Mouse (Mus musculus) lung, postnatal 0 days (tissue): ENCODE measurements around the gene Fbln7. TPM values are rescaled to one million over a fixed set of nuclear protein-coding genes. Genes with fewer than 3 reads are reported as not detected.

Experiments used
- ATAC-seq: fragments of 200-750 bp; cut with Nextera tagmentation; 2 replicates; pipeline ENCODE4 v1.8.0; 2017; ENCODE audit warnings: moderate library complexity
- DNase-seq: peaks from one replicate; pipeline ENCODE4 v3.0.0-alpha.2; 2016; ENCODE audit warnings: low spot score
- H3K27ac ChIP-seq: fragments of 300-500 bp; sonication (generic); 2 replicates; pipeline ENCODE4 v1.5.1; 2014; ENCODE audit warnings: antibody characterized with exemption, mild to moderate bottlenecking, low read length, mixed read lengths
- H3K27me3 ChIP-seq: fragments of 300-500 bp; sonication (generic); replicated peaks from 2 replicates; pipeline ENCODE4 v1.6.1; 2014; ENCODE audit warnings: low read length, mixed read lengths; ENCODE audit not compliant: insufficient read depth
- H3K36me3 ChIP-seq: fragments of 300-500 bp; sonication (generic); 2 replicates; pipeline ENCODE4 v1.6.1; 2014; ENCODE audit warnings: low read length, mixed read lengths; ENCODE audit not compliant: insufficient read depth
- H3K4me1 ChIP-seq: fragments of 300-500 bp; sonication (generic); 2 replicates; pipeline ENCODE4 v1.6.1; 2014; ENCODE audit warnings: antibody characterized with exemption, low read depth, low read length, mixed read lengths; ENCODE audit not compliant: insufficient read depth
- H3K4me2 ChIP-seq: fragments of 300-500 bp; sonication (generic); replicated peaks from 2 replicates; pipeline ENCODE4 v1.6.1; 2014; ENCODE audit warnings: low read depth, mild to moderate bottlenecking, low read length, moderate library complexity, mixed read lengths
- H3K4me3 ChIP-seq: fragments of 300-500 bp; sonication (generic); 2 replicates; pipeline ENCODE4 v1.5.1; 2014; ENCODE audit warnings: low read depth, low read length
- H3K9ac ChIP-seq: fragments of 300-500 bp; sonication (generic); replicated peaks from 2 replicates; pipeline ENCODE4 v1.6.1; 2014; ENCODE audit warnings: low read depth, mild to moderate bottlenecking
- H3K9me3 ChIP-seq: fragments of 300-500 bp; sonication (generic); 2 replicates; pipeline ENCODE4 v1.6.1; 2016; ENCODE audit warnings: low read length, mixed read lengths
- CTCF ChIP-seq: IDR thresholded peaks from 2 replicates; pipeline ENCODE4 v1.5.1; 2016; ENCODE audit warnings: antibody characterized with exemption, mild to moderate bottlenecking
- EP300 ChIP-seq: IDR thresholded peaks from 2 replicates; pipeline ENCODE4 v1.6.1; 2016; ENCODE audit warnings: antibody characterized with exemption, mild to moderate bottlenecking, control low read depth
- WGBS: fragments of 180-500 bp; shearing (Covaris S2); extraction: QIAGEN DNeasy Blood & Tissue Kit; methylation state at CpG from one replicate; pipeline ENCODE4 v1.1.7; 2014; 5-methylcytosine and 5-hydroxymethylcytosine counted together
- polyA plus RNA-seq: library from polyadenylated mRNA; unstranded; fragments of >200 nt; fragmentation: Nextera tagmentation; extraction: Ambion mirVana; gene quantifications from 2 replicates; pipeline ENCODE4 v1.2.1, GENCODE M21; 2015

Gene Fbln7
- 0.64 and 0.89 TPM in 2 replicates for polyA plus RNA-seq

DNA sequence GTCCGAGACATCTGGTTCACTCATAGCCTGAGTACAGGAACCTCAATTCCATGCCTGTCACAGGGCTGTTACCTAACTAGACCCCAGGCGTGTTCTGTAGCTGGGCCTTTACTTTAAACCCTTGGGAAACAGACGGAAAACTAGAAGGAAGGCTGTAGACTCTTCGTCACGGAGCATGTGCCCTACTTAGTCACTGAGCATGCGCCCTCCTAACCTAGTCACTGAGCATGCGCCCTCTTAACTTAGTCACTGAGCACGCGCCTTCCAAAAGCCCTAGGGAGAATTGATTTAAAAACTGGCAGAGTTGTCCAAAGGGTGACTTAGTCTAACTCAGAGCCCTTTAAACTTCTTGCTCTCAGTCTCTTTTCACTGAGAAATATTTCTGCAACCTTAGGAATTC, at the start of gene Fbln7:
TSS of gene Fbln7 (plus strand) at position 346 of the 400 bp plus-strand sequence.
- Histone ChIP-seq H3K4me2 (peak within 1 kb of the TSS; percentile 83), H3K27ac (no peak within 1 kb of the TSS), H3K36me3 (no peaks in the 10 kb centered on the region), H3K4me1 (peaks cover 7% of the 10 kb centered on the region; the same call in 1 of the 2 replicates), H3K27me3 (peaks cover 4% of the 10 kb centered on the region; the same call in 1 of the 2 replicates), H3K9me3 (no peaks in the 10 kb centered on the region), H3K4me3 (peak within 1 kb of the TSS; percentile 40), H3K9ac (no peak within 1 kb of the TSS)
- WGBS = 92% methylated on average over 9 of the region's 9 CpGs
- DNase-seq (no peak), ATAC-seq (no peak)
- no peak for TF ChIP-seq CTCF
- TF ChIP-seq EP300 = no peak

GRCm38 (mm10) chr2:128816311-128816710, 46.5 kb upstream of the Fbln7 start:
- H3K9ac ChIP-seq = no peak overlapping the region
- H3K27ac ChIP-seq = no peak overlapping the region
- no peaks in the 10 kb centered on the region for H3K9me3 ChIP-seq
- 89% methylated on average over 1 of the region's 1 CpGs for WGBS
- DNase-seq (no peak), ATAC-seq (no peak)
- no peaks in the 10 kb centered on the region; the same call in 1 of the 2 replicates for H3K4me1 ChIP-seq
- no peak for TF ChIP-seq CTCF
- no peak for TF ChIP-seq EP300
- no peak overlapping the region for H3K4me2 ChIP-seq
- H3K4me3 ChIP-seq = no peak overlapping the region
- no peaks in the 10 kb centered on the region for H3K27me3 ChIP-seq
- no peaks in the 10 kb centered on the region for H3K36me3 ChIP-seq

GRCm38 (mm10) chr2:128816916-128817315, 45.9 kb upstream of the Fbln7 start:
- H3K9me3 ChIP-seq = no peaks in the 10 kb centered on the region
- TF ChIP-seq EP300 = no peak
- no peak for TF ChIP-seq CTCF
- H3K4me1 ChIP-seq = no peaks in the 10 kb centered on the region; the same call in 1 of the 2 replicates
- WGBS = 38% methylated on average over 6 of the region's 6 CpGs
- H3K9ac ChIP-seq = no peak overlapping the region
- no peaks in the 10 kb centered on the region for H3K36me3 ChIP-seq
- H3K4me2 ChIP-seq = peak overlapping the region; percentile 57; the same call in 1 of the 2 replicates
- no peak overlapping the region for H3K4me3 ChIP-seq
- no peak for ATAC-seq
- no peaks in the 10 kb centered on the region for H3K27me3 ChIP-seq
- peak overlapping the region; percentile 85; the same call in 1 of the 2 replicates for H3K27ac ChIP-seq
- no peak for DNase-seq

GRCm38 (mm10) chr2:128817387-128817785, 45.4 kb upstream of the Fbln7 start:
- Histone ChIP-seq H3K9ac (no peak overlapping the region), H3K4me3 (peak overlapping the region; percentile 85), H3K4me1 (no peaks in the 10 kb centered on the region; the same call in 1 of the 2 replicates), H3K4me2 (peak overlapping the region; percentile 57), H3K27ac (peak overlapping the region; percentile 85), H3K9me3 (no peaks in the 10 kb centered on the region), H3K27me3 (no peaks in the 10 kb centered on the region), H3K36me3 (no peaks in the 10 kb centered on the region)
- DNase-seq (peak; percentile 94), ATAC-seq (peak; percentile 36)
- WGBS = 0% methylated on average over 7 of the region's 7 CpGs
- TF ChIP-seq EP300 (peak; percentile 80), CTCF (peak; percentile 82)

DNA sequence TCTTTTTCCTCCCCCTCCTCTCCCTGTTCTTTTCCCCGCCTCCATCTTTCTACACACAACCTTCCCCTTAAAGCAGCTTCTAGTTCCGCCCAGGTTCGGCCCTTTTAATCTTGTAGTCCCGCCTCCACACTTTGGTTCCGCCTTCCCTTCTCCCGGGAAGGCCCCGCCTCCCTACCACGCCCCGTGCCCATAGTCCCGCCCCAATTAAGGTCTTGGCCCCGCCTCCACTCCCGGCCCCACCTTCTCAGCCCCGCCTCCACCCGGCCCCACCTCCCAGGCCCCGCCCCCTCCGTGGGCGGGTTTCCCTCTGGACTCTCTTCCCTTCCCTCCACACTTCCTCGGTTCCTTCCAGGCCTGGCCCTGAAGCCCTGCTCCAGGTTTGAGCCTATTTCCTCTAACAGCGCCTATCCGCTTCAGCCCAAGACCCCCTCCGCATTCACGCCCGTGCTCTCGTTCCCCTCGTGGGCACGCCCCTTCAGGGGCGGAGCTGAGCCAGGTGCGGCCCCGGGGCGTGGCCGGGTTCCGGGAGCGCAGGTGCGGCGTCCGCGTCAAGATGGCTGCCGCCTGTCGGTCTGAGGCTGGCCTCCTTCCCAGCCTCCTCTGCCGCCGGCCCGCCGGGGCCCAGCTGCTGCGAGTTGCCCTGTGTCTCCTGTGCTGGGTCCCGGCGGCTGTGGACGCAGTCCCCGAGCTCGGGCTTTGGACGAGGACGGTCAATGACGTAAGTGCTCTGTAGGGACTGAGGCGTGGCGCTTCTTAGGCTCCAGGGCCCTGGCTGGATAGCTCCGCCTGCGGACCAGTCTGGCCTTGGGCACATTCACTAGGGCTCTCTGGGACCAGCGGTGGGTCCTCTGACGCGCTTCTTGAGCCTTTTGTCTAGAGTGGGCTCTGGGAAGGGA, 44.7 kb upstream of the Fbln7 start, which contains the start of gene Tmem87b:
TSS of gene Tmem87b (plus strand) at position 333 of the 896 bp plus-strand sequence.
- ATAC-seq (peak; percentile 92), DNase-seq (peak; percentile 100)
- WGBS = under 1% methylated on average over 59 of the region's 59 CpGs
- H3K9ac ChIP-seq = peak within 1 kb of the TSS; percentile 85
- peak within 1 kb of the TSS; percentile 85 for H3K4me3 ChIP-seq
- no peaks in the 10 kb centered on the region for H3K36me3 ChIP-seq
- H3K27me3 ChIP-seq = no peaks in the 10 kb centered on the region
- peak within 1 kb of the TSS; percentile 59 for H3K4me2 ChIP-seq
- H3K9me3 ChIP-seq = no peaks in the 10 kb centered on the region
- TF ChIP-seq EP300 (no peak), CTCF (peak; percentile 47)
- no peaks in the 10 kb centered on the region; the same call in 1 of the 2 replicates for H3K4me1 ChIP-seq
- peak within 1 kb of the TSS; percentile 97 for H3K27ac ChIP-seq

DNA sequence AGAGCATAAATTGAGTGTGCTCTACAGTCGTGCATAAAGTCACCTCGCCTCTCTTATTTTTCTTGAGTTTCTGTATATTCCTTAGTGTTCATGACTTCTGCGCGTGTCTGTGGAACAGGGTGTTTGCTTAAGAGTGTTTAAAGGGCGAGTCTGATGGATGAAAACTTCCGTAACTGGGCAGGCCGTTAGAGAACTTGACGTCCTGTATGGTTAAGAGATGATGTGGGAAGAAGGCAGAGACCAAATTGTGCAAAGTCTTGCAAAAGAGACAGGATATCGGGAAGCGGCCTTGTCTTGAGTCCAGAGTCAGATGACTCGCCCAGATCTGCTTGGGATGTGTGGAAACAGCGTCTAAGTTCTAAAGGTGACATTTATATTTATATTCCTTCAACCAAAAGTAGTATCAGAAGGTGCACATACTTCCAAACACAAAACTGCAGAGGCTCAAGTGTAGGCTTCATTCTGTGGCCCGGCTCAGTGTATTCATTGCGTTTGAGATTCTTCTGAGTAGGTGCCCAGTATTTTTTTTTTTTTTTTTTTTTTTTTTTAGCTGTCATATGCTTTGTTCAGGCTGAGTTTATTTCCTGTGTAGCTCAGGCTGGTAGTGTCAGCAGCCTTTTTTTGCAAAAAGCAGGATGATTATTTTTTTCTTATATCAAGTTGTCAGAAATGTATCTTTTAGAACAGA, 43.7 kb upstream of the Fbln7 start:
- Histone ChIP-seq H3K36me3 (no peaks in the 10 kb centered on the region), H3K27ac (peak overlapping the region; percentile 97), H3K9ac (peak overlapping the region; percentile 85), H3K4me2 (peak overlapping the region; percentile 59), H3K4me1 (no peaks in the 10 kb centered on the region; the same call in 1 of the 2 replicates), H3K9me3 (no peaks in the 10 kb centered on the region), H3K4me3 (peak overlapping the region; percentile 85), H3K27me3 (no peaks in the 10 kb centered on the region)
- peak; percentile 87 for TF ChIP-seq EP300
- TF ChIP-seq CTCF = no peak
- WGBS = 5% methylated on average over 14 of the region's 14 CpGs
- ATAC-seq (no peak; the same call in 1 of the 2 replicates), DNase-seq (peak; percentile 86)
